Mouse (Mus musculus): ENCODE measurements around the gene Vmn2r46. TPM values are rescaled to one million over a fixed set of nuclear protein-coding genes. Genes with fewer than 3 reads are reported as not detected.
"Not testable (repeated sequence)": the region's sequence is repeated elsewhere in the genome, so short reads cannot be mapped to it uniquely, and the experiment has no call there.

The Vmn2r46 gene
- total RNA-seq (2012; rRNA removed), result not detected in 2 replicates
- not detected in 2 replicates for total RNA-seq (2014; rRNA removed)
- polyA plus RNA-seq (2012; ENCODE audit: insufficient read length, low read depth), result not detected in 2 replicates

GRCm38 (mm10) chr7:9770471-9770870 lies at the start of gene Vmn2r46:
Gene Vmn2r46 (minus strand): TSS chr7:9770571.
- H3K79me2 ChIP-seq (replicated peaks; ENCODE audit: control insufficient read depth, extremely low read depth, insufficient read depth, poor library complexity, severe bottlenecking); DNase-seq (ENCODE audit: extremely low read depth); dilution Hi-C loops (cut with MboI; ENCODE audit: extremely low pct_ligation_motif_present, extremely low pct_unique_long_range_greater_than_20kb, low sequenced_read_pairs); H3K4me1 ChIP-seq (ENCODE audit: control insufficient read depth in 1 of 2, insufficient read depth in 2 of 2); H3K9ac ChIP-seq (ENCODE audit: insufficient read depth, low read depth); H3K9me3 ChIP-seq (replicated peaks; ENCODE audit: low read length); in situ Hi-C loops (cut with MboI; ENCODE audit: low pct_ligation_motif_present, low pct_unique_long_range_greater_than_20kb, low sequenced_read_pairs); H3K36me3 ChIP-seq (replicated peaks in 1 of 2; ENCODE audit: control insufficient read depth in 1 of 2, insufficient read depth in 1 of 2, low read length in 1 of 2); H3K4me3 ChIP-seq (replicated peaks in 1 of 3; ENCODE audit: low read depth in 2 of 3, low read length in 2 of 3, poor library complexity in 1 of 3); H3K27ac ChIP-seq (ENCODE audit: insufficient read depth, low read depth); H3K4me2 ChIP-seq (ENCODE audit: insufficient read depth, low read depth, poor library complexity, severe bottlenecking); H3K27me3 ChIP-seq (replicated peaks): not testable (repeated sequence)

Other genes with a start within 250 kb of the Vmn2r46 start
- gene Vmn2r47, start 70.8 kb upstream of the Vmn2r46 start, total RNA-seq (2012; rRNA removed), result not detected in 2 replicates
- gene Vmn2r47, start 70.8 kb upstream of the Vmn2r46 start, total RNA-seq (2014; rRNA removed), result not detected in 2 replicates
- gene Vmn2r47, start 70.8 kb upstream of the Vmn2r46 start, polyA plus RNA-seq (2012; ENCODE audit: insufficient read length, low read depth), result not detected in 2 replicates
- not detected in 2 replicates for gene Vmn2r48, start 183.0 kb upstream of the Vmn2r46 start, total RNA-seq (2012; rRNA removed)
- gene Vmn2r48, start 183.0 kb upstream of the Vmn2r46 start, total RNA-seq (2014; rRNA removed), result not detected in 2 replicates
- not detected in 2 replicates for gene Vmn2r48, start 183.0 kb upstream of the Vmn2r46 start, polyA plus RNA-seq (2012; ENCODE audit: insufficient read length, low read depth)
- not detected in 2 replicates for gene Vmn2r49, start 221.7 kb upstream of the Vmn2r46 start, total RNA-seq (2012; rRNA removed)
- not detected in 2 replicates for gene Vmn2r49, start 221.7 kb upstream of the Vmn2r46 start, total RNA-seq (2014; rRNA removed)
- gene Vmn2r49, start 221.7 kb upstream of the Vmn2r46 start, polyA plus RNA-seq (2012; ENCODE audit: insufficient read length, low read depth), result not detected in 2 replicates

Data from CH12.LX (cell line).